Mouse (Mus musculus) hematopoietic stem cell, adult 5-6 weeks (primary cell): ENCODE results near the gene Lin7b. TPM values are rescaled to one million over a fixed set of nuclear protein-coding genes. Genes with fewer than 3 reads are reported as not detected.
"Not testable (repeated sequence)": the region's sequence is repeated elsewhere in the genome, so short reads cannot be mapped to it uniquely, and the experiment has no call there.

ENCODE experiments used
- ATAC-seq, 2 experiments: fragments of 125-278 bp in 1 of 2; replicated peaks in 1 of 2; 2 replicates each; pipeline ENCODE4 v1.8.0; 2016 to 2017; ENCODE audit warnings: inconsistent platforms in 2 of 2, mild to moderate bottlenecking in 2 of 2, moderate number of reproducible peaks in 2 of 2, low read depth in 1 of 2, moderate TSS enrichment in 1 of 2; ENCODE audit not compliant: low FRiP score in 2 of 2, poor library complexity in 2 of 2, severe bottlenecking in 2 of 2, insufficient read depth in 1 of 2, low TSS enrichment in 1 of 2
- total RNA-seq: library from RNA; stranded (forward); fragments of 172-1452, 232-1000 nt; gene quantifications from 2 replicates; pipeline ENCODE4 v1.2.3, GENCODE M21; 2017

Gene Lin7b
- total RNA-seq, 1 experiment from 2014 or later: 3.2 TPM

GRCm38 (mm10) chr7:45362801-45363200, 7.6 kb downstream of the Lin7b start:
- 0 out of 4 replicates have a peak, but pooled peaks of 1 of the 2 experiments have one; percentile 15 for ATAC-seq

DNA sequence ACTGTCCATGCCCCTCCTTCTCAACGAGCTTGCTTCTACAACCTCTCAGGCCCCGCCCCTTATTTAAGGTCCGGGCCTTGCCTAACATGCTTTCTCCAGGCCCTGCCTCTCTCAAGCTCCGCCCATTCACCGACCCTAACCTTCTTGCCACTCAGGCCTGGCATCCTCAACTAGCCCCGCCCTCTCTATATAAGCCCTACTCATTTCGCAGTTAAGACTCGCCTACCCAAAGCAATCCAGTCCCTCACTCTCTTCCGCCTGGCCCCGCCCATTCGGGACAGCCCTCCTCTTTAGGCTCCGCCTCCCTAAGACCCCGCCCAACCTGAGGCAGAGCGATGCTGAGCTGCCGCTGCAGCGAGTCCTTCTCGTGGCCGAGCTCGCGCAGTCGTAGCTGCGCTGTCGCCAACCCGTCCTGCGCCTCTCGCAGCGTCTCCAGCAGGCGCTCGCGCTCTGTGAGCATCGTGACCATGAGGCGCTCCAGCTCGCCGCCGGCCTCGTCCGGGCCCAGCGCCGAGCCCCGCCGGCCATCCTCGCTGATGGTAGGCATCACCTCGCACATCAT, 9.1 kb downstream of the Lin7b start:
- peak; percentile 57 to 70 for ATAC-seq

- no peak for ATAC-seq
Measured at GRCm38 (mm10) chr7:45360404-45361125, 9.8 kb downstream of the Lin7b start.

DNA sequence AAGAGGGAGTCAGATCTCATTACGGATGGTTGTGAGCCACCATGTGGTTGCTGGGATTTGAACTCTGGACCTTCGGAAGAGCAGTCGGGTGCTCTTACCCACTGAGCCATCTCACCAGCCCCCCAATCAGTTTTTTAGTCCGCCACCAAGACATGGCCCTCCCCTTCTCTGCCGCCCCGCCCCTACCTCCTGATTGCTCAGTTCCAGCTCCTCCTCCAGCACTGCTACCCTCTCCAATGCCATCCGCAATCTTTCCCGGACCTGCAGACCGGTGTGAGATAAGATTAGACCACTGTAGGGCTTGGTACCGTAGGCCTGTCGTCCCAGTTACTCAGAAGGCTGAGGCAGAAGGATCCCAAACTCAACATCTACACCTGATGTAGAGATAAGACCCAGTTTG, 11.3 kb downstream of the Lin7b start:
- ATAC-seq: not testable (repeated sequence)

- no peak for ATAC-seq
Measured at GRCm38 (mm10) chr7:45356087-45356486, 14.3 kb downstream of the Lin7b start.

GRCm38 (mm10) chr7:45355318-45356020, 14.9 kb downstream of the Lin7b start:
- no peak for ATAC-seq

DNA sequence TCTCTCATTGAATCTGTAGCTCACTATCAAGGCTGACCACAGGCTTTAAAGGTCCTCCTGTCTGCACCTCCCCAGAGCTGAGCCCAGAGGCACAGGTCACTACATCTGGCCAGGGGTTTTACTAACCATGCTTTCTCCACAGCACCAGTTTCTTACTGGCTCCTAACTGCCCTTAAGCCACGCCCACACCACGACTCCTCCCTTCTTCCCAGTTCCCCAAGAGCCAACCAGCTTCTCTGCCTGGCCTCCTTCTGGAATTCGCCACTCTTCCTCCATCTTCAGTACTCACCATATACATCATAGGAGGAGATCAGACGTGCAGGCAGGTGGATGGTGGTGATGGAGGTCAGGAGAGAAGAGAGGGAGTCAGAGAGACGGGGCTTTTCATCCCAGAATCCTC, 17.3 kb downstream of the Lin7b start:
- no peak for ATAC-seq

DNA sequence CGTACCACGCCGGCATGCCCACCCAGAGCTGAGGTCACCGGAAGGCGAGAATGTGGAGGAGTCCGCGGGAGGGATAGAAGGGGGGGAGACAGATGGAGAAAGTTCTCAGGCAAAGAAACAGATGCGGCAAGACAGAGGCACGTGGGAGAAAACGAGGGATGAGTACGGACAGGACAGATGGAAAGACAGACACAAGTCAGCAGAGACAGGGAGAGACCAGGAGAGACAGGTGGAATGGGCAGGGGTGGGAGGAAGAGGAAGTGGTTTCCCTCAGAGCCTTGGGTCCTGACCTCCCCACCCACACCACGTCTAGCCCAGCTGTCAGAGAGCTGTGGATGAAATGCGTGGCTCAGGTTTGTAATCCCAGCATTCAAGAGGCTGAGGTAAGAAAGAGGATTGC, 23.5 kb downstream of the Lin7b start:
- 0 out of 4 replicates have a peak, but pooled peaks of 1 of the 2 experiments have one; percentile 17 for ATAC-seq

DNA sequence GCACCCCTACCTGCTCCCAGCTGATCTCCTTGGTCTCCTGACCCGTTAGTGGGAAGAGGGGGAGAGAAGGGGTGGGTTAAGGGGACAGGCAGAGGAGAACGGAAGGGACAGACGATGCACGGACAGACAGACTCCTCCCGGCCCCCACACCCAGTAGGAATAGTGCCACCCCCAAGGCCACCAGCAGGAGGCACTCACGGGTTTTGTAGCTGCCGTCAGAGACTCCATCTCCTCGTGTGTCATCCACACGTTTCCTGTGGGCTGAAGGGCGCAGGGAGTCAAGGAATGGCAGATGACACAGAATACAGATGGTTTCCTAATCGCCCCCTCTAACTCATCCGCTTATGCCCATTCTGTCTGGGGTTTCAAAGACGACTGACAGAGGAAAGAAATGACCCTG, 26.8 kb downstream of the Lin7b start:
- no peak for ATAC-seq

GRCm38 (mm10) chr7:45342081-45342480, 28.3 kb downstream of the Lin7b start:
- no peak for ATAC-seq

- ATAC-seq: peak; percentile 57 to 58
Measured at GRCm38 (mm10) chr7:45341303-45341702, 29.1 kb downstream of the Lin7b start.

GRCm38 (mm10) chr7:45340669-45341068, 29.7 kb downstream of the Lin7b start:
- ATAC-seq: no peak

GRCm38 (mm10) chr7:45340066-45340442, 30.3 kb downstream of the Lin7b start:
- ATAC-seq: no peak

DNA sequence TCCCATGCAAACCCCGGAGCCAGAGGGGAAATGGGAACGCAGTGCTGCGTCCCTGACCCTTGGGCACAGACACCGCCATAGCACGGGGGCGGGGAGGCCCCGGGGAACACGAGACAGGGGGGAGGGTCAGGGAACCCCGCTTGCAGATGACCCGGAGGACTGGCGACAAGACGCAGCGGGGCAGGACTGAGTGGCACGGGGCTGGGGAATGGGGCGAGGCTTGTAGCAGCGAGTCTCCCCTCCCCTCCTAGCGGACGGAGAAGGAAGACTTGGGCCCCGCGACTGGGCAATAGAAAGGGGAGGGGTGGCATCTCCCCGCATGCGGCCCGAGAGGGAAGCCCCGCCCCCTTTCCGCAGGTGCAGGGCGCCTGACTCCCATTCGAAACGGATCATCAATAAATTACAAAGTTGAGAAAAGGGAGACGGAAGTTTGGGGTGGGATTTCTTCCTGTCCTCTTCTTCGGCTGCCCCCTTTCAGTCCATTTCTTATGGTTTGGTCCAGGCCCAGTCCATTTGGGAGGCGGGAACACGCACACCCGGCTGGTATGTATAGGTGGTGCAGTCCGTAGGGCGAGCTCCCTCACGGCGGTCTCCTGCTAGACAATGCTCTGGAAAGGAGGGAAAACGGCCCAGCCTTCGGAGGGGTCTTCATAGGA, 30.8 kb downstream of the Lin7b start:
- peak; percentile 64 to 75 for ATAC-seq

DNA sequence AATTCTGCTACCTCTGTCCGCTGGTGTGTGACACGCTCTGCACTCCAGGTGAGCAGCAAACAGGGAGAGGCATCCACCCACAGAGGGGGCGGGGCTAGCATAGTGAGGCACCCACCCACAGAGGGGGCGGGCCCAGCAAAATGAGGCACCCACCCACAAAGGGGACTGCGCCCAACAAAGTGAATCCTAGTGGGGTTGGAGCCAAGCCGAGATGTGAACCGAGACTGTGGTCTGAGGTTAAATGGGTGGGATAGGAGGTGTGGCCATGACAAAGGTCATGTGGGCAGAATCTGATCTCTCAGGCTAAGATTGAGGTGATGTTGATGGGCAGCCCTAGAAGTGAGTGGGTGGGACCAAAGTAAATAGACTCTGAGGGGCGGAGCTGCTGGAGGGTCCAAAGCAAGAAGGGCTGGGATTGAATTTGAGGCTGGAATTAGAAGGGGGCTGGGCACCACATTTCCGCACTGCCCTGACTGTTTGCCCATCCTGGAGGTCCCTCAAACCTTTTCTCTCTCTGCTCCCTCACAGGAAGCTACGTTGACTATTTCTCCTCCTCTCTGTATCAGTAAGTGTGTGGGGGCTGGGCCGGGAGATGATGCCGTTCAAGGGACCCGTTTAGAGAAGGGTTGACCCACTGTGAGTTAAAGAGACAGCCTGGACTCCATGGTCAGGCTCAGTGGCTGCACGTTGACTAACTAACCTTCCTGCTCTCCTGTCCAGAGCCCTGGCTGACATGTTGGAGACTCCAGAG, 32.0 kb downstream of the Lin7b start:
- ATAC-seq: 0 out of 4 replicates have a peak, but pooled peaks of 1 of the 2 experiments have one; percentile 6

- ATAC-seq: no peak
Measured at GRCm38 (mm10) chr7:45337469-45337868, 32.9 kb downstream of the Lin7b start.

DNA sequence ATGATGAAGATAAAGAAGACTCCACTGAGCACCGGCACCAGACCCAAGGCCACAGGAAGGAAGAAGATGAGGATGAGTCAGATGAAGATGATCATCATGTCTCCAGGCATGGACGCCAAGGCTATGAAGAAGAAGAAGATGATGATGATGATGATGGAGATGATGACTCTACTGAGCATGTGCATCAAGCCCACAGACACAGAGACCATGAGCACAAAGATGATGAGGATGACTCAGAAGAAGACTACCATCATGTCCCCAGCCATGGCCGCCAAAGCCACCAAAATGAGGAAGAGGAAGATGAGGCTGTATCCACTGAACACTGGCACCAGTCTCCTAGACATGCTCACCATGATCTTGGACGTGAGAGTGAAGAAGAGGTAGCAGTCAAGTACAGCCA, 34.1 kb downstream of the Lin7b start:
- no peak for ATAC-seq
